Mouse (Mus musculus) adrenal gland, postnatal 4 days (tissue): ENCODE measurements around the gene Tsn. TPM values are rescaled to one million over a fixed set of nuclear protein-coding genes. Genes with fewer than 3 reads are reported as not detected.
A peak's percentile ranks its signal among the peaks of the same experiment; 100 is the strongest.

ENCODE experiments used
- DNase-seq, 2 experiments: peaks; one replicate each; pipeline ENCODE4 v3.0.0; 2021 to 2022; ENCODE audit warnings: low spot score in 2 of 2, mixed read lengths in 2 of 2
- long read RNA-seq, 2 experiments: library from polyadenylated mRNA; stranded (forward); transcript quantifications; one replicate each; pipeline ENCODE4 v2.0.0; 2021
- total RNA-seq, 2 experiments: library from RNA; stranded (reverse); gene quantifications; 2 replicates each; pipeline ENCODE4 v1.2.3; 2021

Gene Tsn
- 100 to 1,000 TPM; 155 to 161 TPM for total RNA-seq
- long read RNA-seq, experiment 1, full-length matches to known transcripts, result 151 of 168 reads
- long read RNA-seq, experiment 1, partial matches to known transcripts, result 0 of 168 reads
- long read RNA-seq, experiment 1, other reads (novel, unspliced or antisense), result 17 of 168 reads
- long read RNA-seq, experiment 2, full-length matches to known transcripts, result 131 of 155 reads
- long read RNA-seq, experiment 2, partial matches to known transcripts, result 0 of 155 reads
- long read RNA-seq, experiment 2, other reads (novel, unspliced or antisense), result 24 of 155 reads

GRCm38 (mm10) chr1:118311622-118312326, at the start of gene Tsn:
TSS of gene Tsn (minus strand) at chr1:118311739.
- DNase-seq, result no peak

DNA sequence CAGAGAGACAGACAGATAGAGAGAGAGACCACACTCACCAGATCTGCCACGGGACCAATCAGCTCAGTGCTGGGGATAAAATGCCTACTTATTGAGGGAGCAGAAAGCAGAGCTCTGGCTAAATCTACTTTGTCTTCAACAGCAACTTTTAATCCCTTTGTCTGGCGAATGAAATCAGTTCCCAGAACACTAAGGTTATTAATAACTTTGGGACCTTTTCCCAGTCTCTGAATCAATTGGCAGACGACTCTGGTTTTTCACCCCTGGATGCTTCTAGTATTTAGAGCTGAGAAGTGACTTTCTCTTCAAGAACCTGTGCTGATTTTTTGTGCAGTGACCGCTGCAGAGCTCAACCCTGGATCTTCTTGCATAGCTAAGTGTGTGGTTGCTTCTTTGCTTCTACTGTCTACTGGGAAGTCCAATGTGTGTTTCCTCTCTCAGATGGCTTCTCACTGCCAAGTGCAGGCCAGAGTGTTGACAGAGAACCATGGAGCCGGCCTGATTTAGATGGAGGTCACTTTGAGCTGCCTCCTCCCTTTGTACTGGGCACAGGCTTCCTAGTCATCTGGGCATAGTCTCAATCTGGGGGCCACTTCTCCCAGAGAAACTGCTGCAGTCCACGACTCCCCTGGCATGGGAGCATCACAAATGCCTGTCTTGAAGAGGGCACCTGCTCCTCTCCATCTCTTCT, 47.7 kb upstream of the Tsn start:
- no peak for DNase-seq

DNA sequence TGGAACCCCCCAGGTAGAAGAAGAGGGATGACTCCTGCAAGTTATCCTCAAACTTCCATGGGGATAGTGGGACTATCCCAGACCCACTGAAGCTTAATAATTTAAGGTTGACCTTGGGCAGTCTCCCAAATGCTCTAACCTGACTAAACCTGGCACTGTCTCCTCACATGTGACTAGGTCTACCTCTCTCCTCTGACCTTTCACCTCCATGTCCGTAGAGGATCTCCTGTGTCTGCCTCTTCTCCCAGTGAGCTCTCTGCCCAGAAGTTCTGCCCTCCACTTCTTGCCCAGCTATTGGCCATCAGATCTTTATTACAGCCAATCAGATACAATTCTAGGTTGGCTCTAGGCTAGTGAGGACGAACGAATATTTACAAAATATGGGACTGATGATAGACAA, 38.4 kb upstream of the Tsn start:
- DNase-seq, result no peak

- no peak for DNase-seq
Observed at GRCm38 (mm10) chr1:118343649-118344435, 32.3 kb upstream of the Tsn start.

DNA sequence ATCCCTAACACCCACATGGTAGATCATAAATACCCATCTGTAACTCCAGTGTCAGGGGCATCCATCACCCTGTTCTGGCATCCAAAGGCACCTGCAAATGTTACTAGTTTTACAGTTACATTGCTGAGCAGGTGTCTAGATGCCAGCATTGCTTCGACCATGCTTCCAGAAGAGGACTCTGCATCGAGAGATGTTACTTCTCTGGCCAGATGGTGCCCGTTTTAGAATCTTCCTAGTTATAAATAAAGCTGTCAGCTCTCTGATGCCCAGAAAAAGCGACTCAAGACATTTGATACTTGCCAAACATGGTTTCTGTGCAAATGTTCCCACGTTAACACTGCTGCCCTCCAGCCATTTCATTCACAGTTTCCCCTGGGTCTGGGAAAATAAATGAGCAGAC, 26.4 kb upstream of the Tsn start:
- DNase-seq, result no peak

DNA sequence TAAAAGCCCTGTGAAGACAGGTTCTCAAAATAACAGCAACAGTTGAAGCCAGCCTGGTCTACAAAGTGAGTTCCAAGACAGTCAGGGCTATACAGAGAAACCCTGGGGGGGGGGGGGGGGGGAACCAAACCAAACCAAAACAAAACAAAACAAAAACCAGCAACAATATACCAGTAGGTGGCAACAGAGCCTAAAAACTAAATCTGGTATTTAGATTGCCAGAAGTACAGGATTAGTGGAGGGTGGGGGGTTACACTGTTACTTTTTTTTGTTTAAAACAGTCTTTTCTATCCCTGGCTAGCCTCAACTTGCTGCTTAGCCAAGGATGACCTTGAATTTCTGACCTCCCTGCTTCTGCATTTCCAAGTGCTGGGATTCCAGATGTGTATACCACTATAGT, 24.3 kb upstream of the Tsn start:
- DNase-seq, result no peak

- DNase-seq, result no peak
Observed at GRCm38 (mm10) chr1:118334749-118335713, 23.5 kb upstream of the Tsn start.

DNA sequence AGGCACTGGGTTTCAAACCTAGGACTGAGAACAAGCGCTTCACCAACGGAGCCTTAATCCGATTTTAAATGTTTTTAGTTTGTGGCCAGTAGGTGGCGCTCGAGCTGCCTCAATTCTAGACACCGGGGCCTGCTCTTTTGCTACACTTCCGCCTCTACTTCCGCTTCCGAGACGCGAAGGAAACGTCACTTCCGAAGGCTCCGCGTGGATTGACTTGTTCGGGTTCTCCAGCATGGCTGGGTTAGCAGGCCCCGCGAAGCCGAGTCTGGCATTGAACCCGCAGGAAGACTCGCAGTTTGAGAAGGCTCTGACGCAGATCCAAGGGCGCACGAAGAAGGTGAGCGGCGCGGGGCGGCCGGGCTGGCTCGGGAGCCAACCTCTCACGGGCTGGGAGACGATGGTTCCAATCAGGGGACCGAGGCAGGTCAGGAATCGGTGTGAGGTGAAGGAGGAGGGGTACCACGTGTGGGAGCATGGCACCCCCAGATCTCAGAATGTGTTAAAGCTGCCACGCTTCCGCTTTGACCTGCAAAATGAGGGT, 10.2 kb upstream of the Tsn start, which contains the start of gene Nifk:
TSS of gene Nifk (plus strand) at position 179 of the 541 bp plus-strand sequence.
- peak; percentile 77 for DNase-seq

DNA sequence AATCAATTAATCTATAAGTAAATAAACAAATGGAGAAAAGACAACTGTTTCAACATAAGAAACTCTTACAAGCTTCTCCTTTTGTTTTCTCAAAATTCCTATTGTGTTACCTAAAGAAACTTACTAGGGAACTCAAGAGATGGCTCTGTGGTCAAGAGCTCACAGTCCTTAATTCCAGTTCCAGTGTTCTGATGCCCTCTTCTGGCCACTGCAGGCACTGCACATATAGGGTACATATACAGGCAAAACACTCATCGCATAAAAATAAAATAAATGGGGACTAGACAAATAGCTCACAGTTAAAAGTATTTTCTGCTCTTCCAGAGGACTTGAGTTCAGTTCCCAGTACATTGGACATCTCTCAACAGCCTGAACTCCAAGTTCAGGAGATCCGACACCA, 9.2 kb upstream of the Tsn start:
- DNase-seq, result peak in 1 of 2 experiments; percentile 24

DNA sequence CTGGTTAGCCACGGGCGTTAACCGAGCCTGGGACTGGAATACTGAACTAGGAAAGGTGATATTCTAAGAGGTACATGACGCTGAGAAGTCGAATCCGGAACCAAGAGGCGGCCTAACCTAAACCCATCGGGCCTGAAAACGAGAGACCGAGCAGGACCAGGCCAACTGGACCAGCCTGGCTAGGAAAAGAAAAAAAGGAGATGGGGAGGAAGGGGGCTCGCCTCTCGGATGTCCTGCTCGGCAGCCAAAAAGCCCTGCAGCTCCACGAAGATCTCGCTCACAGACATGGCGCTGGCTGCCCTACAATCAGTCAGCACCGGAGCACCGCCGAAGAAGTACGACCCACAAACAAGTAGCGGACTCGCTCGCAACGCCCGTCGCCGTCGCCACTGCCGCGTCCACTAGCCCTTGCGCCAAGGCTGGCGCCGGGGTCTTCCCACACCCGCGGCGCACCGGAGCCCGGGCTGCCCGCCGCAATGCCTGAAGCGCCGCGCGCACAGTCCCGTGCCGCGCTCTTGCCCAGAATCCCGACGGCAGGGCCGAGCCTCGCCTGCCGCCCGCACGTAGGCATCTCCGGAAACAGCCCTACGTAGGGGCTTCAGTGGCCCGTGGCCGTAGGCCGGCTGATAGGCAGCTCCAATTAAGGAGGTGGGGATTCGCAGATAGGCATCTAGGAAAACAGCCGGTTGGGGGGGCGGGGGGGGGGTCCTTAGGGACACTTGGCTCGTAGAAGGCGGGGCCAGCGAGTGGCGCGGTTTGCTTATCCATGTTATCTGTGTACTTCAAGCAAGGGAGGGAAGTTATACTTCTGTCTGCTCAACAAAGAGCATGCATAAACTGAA, 538 bp downstream of the Tsn start:
- DNase-seq, result peak; percentile 71 to 77

DNA sequence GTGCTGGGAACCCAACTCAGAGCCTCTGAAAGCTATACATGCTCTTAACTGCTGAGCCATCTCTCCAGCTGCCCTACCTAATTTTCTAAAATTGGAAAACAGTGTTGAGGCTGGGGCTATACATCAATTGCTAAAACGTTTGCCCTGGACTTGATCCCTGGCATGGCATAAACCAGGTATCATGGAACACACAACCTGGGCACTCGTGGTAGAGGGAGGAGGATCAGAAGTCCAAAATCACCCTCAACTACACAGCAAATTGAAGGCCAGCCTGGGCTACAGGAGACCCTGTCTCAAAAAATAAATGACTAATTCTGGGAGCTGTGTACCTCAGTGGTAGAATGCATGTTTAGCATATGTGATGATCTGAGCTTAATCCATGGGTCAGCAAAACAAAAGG, 13.8 kb downstream of the Tsn start:
- DNase-seq, result no peak

DNA sequence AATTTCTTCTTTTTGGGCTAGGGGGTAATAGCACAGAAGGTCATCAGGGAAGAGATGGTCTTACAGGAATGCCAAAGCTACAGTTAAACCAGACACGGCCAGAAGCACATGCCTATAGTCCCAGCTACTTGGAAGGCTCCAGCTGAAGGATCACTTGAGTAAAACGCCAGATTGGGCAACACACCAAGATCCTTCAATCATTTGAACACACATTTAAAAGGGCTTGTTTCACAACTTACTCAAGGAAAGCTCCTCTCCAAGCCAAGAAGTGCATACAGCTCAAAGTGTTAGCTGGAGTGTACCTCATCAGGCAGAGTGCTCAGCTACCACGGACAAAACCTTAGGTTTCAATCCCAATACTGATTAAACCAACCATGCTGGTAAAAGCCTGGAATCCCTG, 14.9 kb downstream of the Tsn start:
- DNase-seq, result no peak

DNA sequence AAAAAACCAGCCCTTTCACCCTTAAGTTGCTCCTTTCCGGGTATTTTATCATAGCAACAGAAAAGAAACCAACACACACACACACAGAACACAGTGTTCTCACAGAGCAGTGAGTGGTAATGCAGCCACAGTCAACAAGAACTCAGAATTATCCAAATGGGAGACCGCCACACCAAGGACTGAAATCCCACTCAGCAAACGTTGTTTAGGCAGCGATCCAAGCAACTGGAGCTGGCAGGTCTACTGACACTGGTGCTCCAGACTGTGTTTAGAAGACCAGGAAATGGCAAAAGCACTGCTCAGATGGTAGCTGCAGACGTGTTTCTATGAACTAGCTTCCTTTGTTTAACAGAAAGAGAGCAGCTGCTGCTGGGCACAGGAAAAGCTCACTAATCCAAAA, 16.7 kb downstream of the Tsn start:
- no peak for DNase-seq

- no peak for DNase-seq
Observed at GRCm38 (mm10) chr1:118294192-118294591, 17.3 kb downstream of the Tsn start.

GRCm38 (mm10) chr1:118292291-118292690, 19.2 kb downstream of the Tsn start:
- DNase-seq, result no peak

- DNase-seq, result no peak
Observed at GRCm38 (mm10) chr1:118275139-118275538, 36.4 kb downstream of the Tsn start.

DNA sequence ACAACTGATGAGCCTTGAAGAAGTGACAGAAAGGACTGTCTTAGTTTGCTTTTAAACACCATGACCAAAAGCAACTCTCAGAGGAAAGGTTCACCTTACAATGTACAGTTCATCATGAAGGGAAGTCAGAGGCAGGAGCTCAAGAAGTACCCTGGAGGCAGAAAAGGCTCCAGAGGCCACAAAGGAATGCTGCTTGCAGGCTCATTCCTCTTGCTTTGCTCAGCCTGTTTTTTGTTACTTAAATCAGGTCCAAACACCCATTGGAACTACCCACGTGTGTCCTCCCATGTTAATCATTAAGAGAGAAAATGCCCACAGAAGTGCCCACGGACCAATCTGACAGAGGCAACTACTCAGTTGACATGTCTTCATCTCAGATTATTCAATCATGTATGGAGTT, 59.6 kb downstream of the Tsn start:
- DNase-seq, result no peak
